Mouse (Mus musculus) embryo, embryonic 10 days (tissue): ENCODE data around the gene Patj.
"Not testable (repeated sequence)": the region's sequence is repeated elsewhere in the genome, so short reads cannot be mapped to it uniquely, and the experiment has no call there.

Source experiments
- DNase-seq: peaks from one replicate; pipeline ENCODE4 v3.0.0-alpha.2; 2015; ENCODE audit warnings: low spot score

The Patj gene

GRCm38 (mm10) chr4:98395690-98396437 lies at the start of gene Patj:
TSS of gene Patj (plus strand) at chr4:98395785.
- peak; percentile 46 for DNase-seq

DNA sequence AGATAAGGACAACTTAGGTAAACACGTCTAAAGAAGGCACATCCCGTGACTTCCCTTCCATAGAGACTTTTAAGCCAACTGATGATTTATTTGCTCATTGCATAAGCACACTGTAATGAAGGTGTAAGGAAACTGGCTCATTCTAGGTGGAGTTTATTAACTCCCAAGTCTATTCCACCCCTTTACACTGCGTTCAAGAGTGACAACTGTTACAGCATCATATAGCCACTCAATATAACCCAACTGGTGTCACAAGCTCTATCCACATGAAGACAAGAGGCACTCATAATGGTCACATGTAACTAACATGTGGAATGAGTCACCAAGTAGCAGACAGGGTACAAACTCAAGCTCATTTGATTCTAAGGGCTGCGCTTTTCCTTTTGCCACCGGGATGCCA lies 47.0 kb upstream of the Patj start:
- DNase-seq: no peak

GRCm38 (mm10) chr4:98358034-98358809 lies 37.4 kb upstream of the Patj start:
- no peak for DNase-seq

DNA sequence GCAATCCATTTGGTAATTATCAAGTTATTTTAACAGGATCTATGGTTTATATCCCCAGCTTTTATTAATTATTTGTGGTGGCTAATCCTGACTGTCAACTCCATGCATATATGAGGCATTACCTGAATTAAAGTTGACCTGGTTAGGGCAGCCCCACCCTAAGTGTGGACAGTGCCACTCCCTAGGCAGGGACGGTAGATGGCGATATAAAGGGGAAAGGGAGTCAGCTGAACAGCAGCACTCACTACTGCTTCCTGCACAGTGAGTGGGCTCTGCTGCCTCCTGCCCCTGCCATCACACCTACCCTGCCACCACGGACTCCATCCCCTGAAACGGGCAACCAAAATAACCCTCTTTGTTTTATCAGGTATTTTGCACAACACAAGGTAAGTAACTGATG lies 20.2 kb upstream of the Patj start:
- DNase-seq: peak; percentile 12

DNA sequence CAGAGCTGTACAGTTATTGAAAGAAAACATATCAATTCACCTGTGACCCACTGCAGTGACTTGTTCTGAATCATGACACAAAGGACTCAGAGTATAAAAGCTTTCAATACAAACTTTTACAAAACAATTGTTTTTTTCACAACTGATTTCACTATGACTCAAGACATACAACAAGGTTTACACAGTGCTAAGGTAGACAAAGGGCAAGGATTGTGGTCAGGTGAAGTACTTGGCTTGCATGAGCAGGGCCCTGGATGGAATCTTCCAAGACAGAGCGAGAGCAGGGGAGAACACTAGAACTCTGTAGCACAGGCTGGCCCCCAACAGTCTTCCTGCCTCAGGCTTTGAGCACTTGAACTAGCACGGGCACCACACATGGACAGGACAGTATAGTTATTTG lies 18.6 kb upstream of the Patj start:
- no peak for DNase-seq

- peak; percentile 93 for DNase-seq
Measured at GRCm38 (mm10) chr4:98382716-98383424, 12.7 kb upstream of the Patj start, which contains the start of gene Tm2d1. TSS of gene Tm2d1 (minus strand) at chr4:98383306.

GRCm38 (mm10) chr4:98385036-98385435 lies 10.5 kb upstream of the Patj start:
- peak; percentile 43 for DNase-seq

DNA sequence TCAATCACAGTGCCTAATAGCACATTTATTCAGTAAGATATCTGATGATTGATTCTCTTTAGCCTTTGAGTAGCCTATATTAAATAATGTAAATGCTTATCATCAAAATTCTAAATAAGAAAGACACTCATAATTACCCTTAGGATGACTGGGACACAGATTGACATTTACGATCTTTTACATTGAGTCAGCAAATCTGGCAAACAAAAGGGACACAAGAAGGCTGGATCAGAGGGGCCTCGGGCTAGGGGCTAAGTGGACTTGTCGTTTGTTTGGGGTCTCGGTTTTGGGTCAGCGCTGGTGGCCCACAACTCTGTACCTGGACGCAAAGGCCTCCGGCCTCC lies 267 bp upstream of the Patj start:
- DNase-seq: peak; percentile 49

DNA sequence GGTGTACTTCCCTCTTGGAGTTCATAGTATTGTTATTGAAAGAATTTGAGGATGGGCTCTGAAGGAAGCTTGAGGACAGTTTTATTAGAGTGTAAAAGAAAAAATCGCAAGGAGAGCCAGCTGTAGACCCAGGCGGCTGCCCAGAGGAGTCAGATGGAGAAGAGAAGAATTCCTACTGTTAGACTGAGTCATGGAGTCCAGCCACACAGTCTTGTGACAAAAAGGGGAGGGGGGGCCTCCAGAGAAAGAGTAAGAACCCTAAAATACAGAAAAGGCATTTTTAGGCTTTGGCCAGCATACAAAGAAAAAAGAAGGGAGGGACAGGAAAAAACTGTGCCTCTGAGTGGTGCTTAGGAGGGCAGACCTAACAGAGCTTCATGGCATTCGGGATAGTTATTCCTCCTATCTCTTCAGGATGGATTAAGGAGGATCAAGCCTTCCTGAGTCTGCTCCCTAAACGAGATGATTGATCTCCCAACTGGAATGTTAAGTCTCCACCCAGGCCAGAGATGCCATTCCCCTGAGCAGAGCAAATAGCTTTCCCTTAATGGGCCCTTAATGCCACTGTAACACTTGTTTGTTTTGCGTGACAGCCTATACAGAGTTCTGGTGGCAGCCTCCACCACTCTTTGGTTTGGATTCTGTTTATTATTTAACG lies 5.5 kb downstream of the Patj start:
- peak; percentile 46 for DNase-seq

DNA sequence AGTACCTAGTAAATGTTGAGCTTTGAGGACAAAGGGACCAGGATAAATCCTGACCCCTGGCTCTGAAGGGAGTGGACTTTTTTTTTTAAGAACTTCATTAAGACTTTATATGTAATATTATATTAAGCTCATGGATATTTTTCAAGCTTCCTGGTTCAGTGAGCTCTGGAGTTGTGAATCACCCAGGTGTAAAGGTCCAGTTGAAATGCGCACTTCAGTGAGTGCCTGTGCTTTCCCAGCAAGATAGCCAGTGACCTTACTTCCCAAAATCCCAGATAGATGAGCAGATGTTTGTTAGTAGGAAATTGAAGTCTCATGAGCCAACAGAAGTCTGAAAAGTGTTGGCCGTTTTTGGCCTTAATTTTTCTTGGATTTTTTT lies 6.0 kb downstream of the Patj start:
- no peak for DNase-seq

DNA sequence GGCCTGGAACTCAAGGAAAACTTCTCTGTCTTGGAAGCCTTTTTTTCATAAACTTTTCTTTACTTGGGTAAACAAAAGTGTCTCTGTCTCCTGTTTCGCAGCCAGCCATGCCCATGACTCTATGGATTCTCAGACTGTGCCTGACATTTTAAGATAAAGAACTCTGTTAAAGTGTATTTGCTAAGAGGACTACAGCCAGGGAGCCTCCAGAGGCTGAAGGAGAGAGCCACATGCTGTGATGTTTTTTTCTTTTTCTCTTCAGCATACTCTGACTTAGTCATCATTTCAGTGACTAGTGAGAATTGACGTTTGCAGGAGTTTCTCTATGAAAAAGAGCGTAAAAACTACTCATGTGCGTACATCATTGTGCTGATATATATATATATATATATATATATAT lies 7.9 kb downstream of the Patj start:
- no peak for DNase-seq

- no peak for DNase-seq
Measured at GRCm38 (mm10) chr4:98404412-98404811, 8.8 kb downstream of the Patj start.

- no peak for DNase-seq
Measured at GRCm38 (mm10) chr4:98408455-98408854, 12.9 kb downstream of the Patj start.

GRCm38 (mm10) chr4:98415150-98415549 lies 19.6 kb downstream of the Patj start:
- DNase-seq: not testable (repeated sequence)

- peak; percentile 6 for DNase-seq
Measured at GRCm38 (mm10) chr4:98428371-98428770, 32.8 kb downstream of the Patj start.

- DNase-seq: no peak
Measured at GRCm38 (mm10) chr4:98435641-98436457, 40.3 kb downstream of the Patj start.

- no peak for DNase-seq
Measured at GRCm38 (mm10) chr4:98436664-98437363, 41.2 kb downstream of the Patj start.

DNA sequence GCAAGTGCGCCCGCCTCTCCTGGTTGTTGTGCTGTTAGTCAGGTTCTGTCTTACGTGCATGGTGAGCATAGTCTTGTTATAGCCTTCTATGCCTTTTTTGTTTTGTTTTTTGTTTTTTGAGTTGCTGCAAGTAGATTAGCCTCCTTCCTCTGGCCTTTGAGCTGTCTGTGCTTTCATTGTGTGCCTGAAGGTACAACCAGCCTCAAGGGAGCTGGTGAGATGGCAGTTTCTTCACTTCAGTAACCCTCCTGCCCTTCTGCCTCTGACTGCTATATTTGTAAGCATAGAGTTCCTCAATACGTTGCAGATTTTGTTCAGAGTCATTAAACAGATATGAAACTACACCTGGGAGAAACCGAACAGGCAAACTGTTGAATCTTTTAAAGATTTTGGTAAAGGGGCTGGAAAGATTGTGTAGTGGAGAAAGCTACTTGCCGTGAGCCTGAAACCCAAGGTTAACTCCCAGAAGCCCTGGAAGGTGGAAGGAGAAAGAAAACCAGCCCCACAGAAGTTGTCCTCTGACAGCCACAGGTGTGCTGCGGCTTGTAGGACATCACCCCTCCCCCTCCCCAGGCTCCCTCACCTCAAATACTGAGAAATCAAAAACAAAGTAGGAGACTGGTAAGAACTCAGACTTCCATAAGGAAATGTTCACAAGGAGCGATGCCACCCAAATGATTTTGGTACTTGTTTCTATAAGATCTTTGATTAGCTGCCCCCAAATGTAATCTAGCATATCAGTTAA lies 43.8 kb downstream of the Patj start:
- no peak for DNase-seq

GRCm38 (mm10) chr4:98441248-98441647 lies 45.7 kb downstream of the Patj start:
- DNase-seq: no peak
